Mouse (Mus musculus) embryonic facial prominence, embryonic 15.5 days (tissue): ENCODE results near the gene Syt9. TPM values are rescaled to one million over a fixed set of nuclear protein-coding genes. Genes with fewer than 3 reads are reported as not detected.
A peak's percentile ranks its signal among the peaks of the same experiment; 100 is the strongest.

ENCODE experiments used
- ATAC-seq: fragments of 200-750 bp; cut with Nextera tagmentation; 2 replicates; pipeline ENCODE4 v1.8.0; 2017; ENCODE audit warnings: low read depth, moderate TSS enrichment; ENCODE audit not compliant: insufficient number of reproducible peaks, low FRiP score, low TSS enrichment
- H3K27ac ChIP-seq: fragments of 300-500 bp; sonication (generic); replicated peaks from 2 replicates; pipeline ENCODE4 v1.5.1; 2015; ENCODE audit warnings: mild to moderate bottlenecking, inconsistent platforms
- H3K27me3 ChIP-seq: fragments of 300-500 bp; sonication (generic); 2 replicates; pipeline ENCODE4 v1.6.1; 2015; ENCODE audit warnings: inconsistent platforms
- H3K36me3 ChIP-seq: fragments of 300-500 bp; sonication (generic); 2 replicates; pipeline ENCODE4 v1.6.1; 2015; ENCODE audit warnings: mild to moderate bottlenecking, inconsistent platforms
- H3K4me1 ChIP-seq: fragments of 300-500 bp; sonication (generic); 2 replicates; pipeline ENCODE4 v1.6.1; 2015; ENCODE audit warnings: inconsistent platforms
- H3K4me2 ChIP-seq: fragments of 300-500 bp; sonication (generic); replicated peaks from 2 replicates; pipeline ENCODE4 v1.6.1; 2015; ENCODE audit warnings: mild to moderate bottlenecking, inconsistent platforms
- H3K4me3 ChIP-seq: fragments of 300-500 bp; sonication (generic); replicated peaks from 2 replicates; pipeline ENCODE4 v1.5.1; 2015; ENCODE audit warnings: mild to moderate bottlenecking, inconsistent platforms
- H3K9ac ChIP-seq: fragments of 300-500 bp; sonication (generic); 2 replicates; pipeline ENCODE4 v1.6.1; 2015; ENCODE audit warnings: inconsistent platforms
- H3K9me3 ChIP-seq: fragments of 300-500 bp; sonication (generic); replicated peaks from 2 replicates; pipeline ENCODE4 v1.6.1; 2016; ENCODE audit warnings: inconsistent platforms
- WGBS: fragments of 180-500 bp; shearing (Covaris S2); methylation state at CpG from one replicate; pipeline ENCODE4 v1.1.7; 2015; 5-methylcytosine and 5-hydroxymethylcytosine counted together
- polyA plus RNA-seq: library from polyadenylated mRNA; unstranded; fragments of >200 nt; fragmentation: Nextera tagmentation; extraction: Ambion mirVana; gene quantifications from 2 replicates; pipeline ENCODE4 v1.2.1, GENCODE M21; 2015

The Syt9 gene
- polyA plus RNA-seq, 1 experiment from 2014 or later = 4.7 TPM

GRCm38 (mm10) chr7:107594325-107594856, 223.9 kb downstream of the Syt9 start:
- Histone ChIP-seq H3K4me3 (peak overlapping the region; percentile 56), H3K27me3 (no peaks in the 10 kb centered on the region), H3K27ac (peak overlapping the region; percentile 65), H3K4me1 (peaks cover 14% of the 10 kb centered on the region), H3K36me3 (peaks cover 12% of the 10 kb centered on the region), H3K9me3 (no peaks in the 10 kb centered on the region), H3K9ac (0 out of 2 replicates have a peak overlapping the region, but pooled peaks have one; percentile 31), H3K4me2 (peak overlapping the region; percentile 94)
- under 1% methylated on average over 16 of the region's 16 CpGs for WGBS
- peak; percentile 35; the same call in 1 of the 2 replicates for ATAC-seq

- H3K9me3 ChIP-seq = no peaks in the 10 kb centered on the region
- no peaks in the 10 kb centered on the region for H3K27me3 ChIP-seq
- H3K27ac ChIP-seq = peak within 1 kb of the TSS; percentile 65
- peaks cover 12% of the 10 kb centered on the region for H3K36me3 ChIP-seq
- WGBS = 1% methylated on average over 21 of the region's 24 CpGs
- peak within 1 kb of the TSS; percentile 94 for H3K4me2 ChIP-seq
- peaks cover 14% of the 10 kb centered on the region for H3K4me1 ChIP-seq
- peak; percentile 89 for ATAC-seq
- peak within 1 kb of the TSS; percentile 31; the same call in 1 of the 2 replicates for H3K9ac ChIP-seq
- peak within 1 kb of the TSS; percentile 56 for H3K4me3 ChIP-seq
These were observed 224.4 kb downstream of the Syt9 start, which contains the start of gene Ppfibp2 for GRCm38 (mm10) chr7:107594857-107595402. Ppfibp2 (plus strand) TSS chr7:107595207.

GRCm38 (mm10) chr7:107595426-107595825, 224.9 kb downstream of the Syt9 start:
- Histone ChIP-seq H3K4me2 (peak overlapping the region; percentile 94), H3K36me3 (peaks cover 10% of the 10 kb centered on the region), H3K27me3 (no peaks in the 10 kb centered on the region), H3K4me3 (peak overlapping the region; percentile 56), H3K27ac (0 out of 2 replicates have a peak overlapping the region, but pooled peaks have one; percentile 65), H3K9me3 (no peaks in the 10 kb centered on the region), H3K9ac (no peak overlapping the region; the same call in 1 of the 2 replicates), H3K4me1 (peaks cover 14% of the 10 kb centered on the region)
- ATAC-seq = no peak
- 15% methylated on average over 13 of the region's 13 CpGs for WGBS

- H3K4me2 ChIP-seq = no peak overlapping the region
- H3K9me3 ChIP-seq = no peaks in the 10 kb centered on the region
- no peaks in the 10 kb centered on the region for H3K27me3 ChIP-seq
- 0 out of 2 replicates have a peak, but pooled peaks cover 2% of the 10 kb centered on the region for H3K36me3 ChIP-seq
- no peak for ATAC-seq
- no peak overlapping the region for H3K9ac ChIP-seq
- peaks cover 14% of the 10 kb centered on the region for H3K4me1 ChIP-seq
- H3K27ac ChIP-seq = no peak overlapping the region
- no peak overlapping the region for H3K4me3 ChIP-seq
These were observed 226.2 kb downstream of the Syt9 start for GRCm38 (mm10) chr7:107596753-107597152.

GRCm38 (mm10) chr7:107597956-107598355, 227.4 kb downstream of the Syt9 start:
- no peak overlapping the region for H3K27ac ChIP-seq
- H3K36me3 ChIP-seq = no peaks in the 10 kb centered on the region
- WGBS = 83% methylated on average over 3 of the region's 3 CpGs
- H3K27me3 ChIP-seq = no peaks in the 10 kb centered on the region
- no peak overlapping the region for H3K9ac ChIP-seq
- H3K4me2 ChIP-seq = no peak overlapping the region
- H3K4me3 ChIP-seq = no peak overlapping the region
- ATAC-seq = no peak
- no peaks in the 10 kb centered on the region for H3K9me3 ChIP-seq
- H3K4me1 ChIP-seq = peaks cover 14% of the 10 kb centered on the region

Other genes starting within 250 kb of the Syt9 start
- gene Olfr715, start 239.6 kb upstream of the Syt9 start, polyA plus RNA-seq = not detected in 2 replicates
- 0.05 TPM in 1 of 2 replicates, not detected in the other for gene Olfr716, start 232.4 kb upstream of the Syt9 start, polyA plus RNA-seq
- not detected in 2 replicates for gene Nlrp14, start 203.7 kb upstream of the Syt9 start, polyA plus RNA-seq
- gene Rbmxl2, start 161.3 kb upstream of the Syt9 start, polyA plus RNA-seq = not detected in 2 replicates
- gene Olfml1, start 196.7 kb downstream of the Syt9 start, polyA plus RNA-seq = 29.0 and 31.4 TPM in 2 replicates
- 16.6 and 18.6 TPM in 2 replicates for gene Ppfibp2, start 224.5 kb downstream of the Syt9 start, polyA plus RNA-seq